Mouse (Mus musculus): ENCODE data around the gene Trpd52l3.
A peak's percentile ranks its signal among the peaks of the same experiment; 100 is the strongest.

DNA sequence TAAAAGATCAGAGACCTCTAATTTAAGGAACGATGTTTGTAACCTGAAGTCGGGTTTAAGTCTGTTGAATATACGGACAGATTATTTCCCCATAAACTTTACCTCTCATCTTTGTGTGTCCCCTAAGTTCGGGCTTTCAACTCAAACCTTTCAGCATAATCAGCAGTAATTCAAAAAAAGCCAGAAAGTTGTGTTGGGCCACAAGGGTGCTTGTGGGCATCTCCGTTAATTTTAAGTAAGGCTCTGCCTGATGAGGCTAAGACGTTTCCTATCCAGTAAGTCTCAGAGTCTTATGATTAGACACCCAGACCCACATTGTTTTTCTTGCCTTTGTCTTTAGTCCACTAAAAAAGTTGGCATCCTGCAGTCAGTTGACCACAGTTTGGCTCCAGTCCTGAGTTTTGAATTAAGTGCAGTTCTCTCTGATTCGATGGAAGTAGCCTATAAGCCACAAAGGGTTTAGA lies 27.9 kb downstream of the Trpd52l3 start:
- TF ChIP-seq HCFC1 (IDR thresholded peaks at IDR 0.05; ENCODE audit: borderline replicate concordance, insufficient read depth, low read length) (no peak), ZNF384 (IDR thresholded peaks at IDR 0.05; ENCODE audit: low read depth, low read length) (no peak), CHD2 (IDR thresholded peaks at IDR 0.05; ENCODE audit: low read depth, low read length) (no peak), MAFK (IDR thresholded peaks at IDR 0.05; ENCODE audit: insufficient read depth, low read depth, low read length) (0 out of 2 replicates have a peak, but pooled peaks have one; percentile 25)
